Mouse (Mus musculus) adipocyte (in vitro differentiated cells): Measurements from ENCODE around the gene Mrpl10.
A peak's percentile ranks its signal among the peaks of the same experiment; 100 is the strongest.

ENCODE experiments used
- DNase-seq: peaks from one replicate; pipeline ENCODE4 v3.0.0-alpha.2; 2016; ENCODE audit warnings: low spot score

Gene Mrpl10

DNA sequence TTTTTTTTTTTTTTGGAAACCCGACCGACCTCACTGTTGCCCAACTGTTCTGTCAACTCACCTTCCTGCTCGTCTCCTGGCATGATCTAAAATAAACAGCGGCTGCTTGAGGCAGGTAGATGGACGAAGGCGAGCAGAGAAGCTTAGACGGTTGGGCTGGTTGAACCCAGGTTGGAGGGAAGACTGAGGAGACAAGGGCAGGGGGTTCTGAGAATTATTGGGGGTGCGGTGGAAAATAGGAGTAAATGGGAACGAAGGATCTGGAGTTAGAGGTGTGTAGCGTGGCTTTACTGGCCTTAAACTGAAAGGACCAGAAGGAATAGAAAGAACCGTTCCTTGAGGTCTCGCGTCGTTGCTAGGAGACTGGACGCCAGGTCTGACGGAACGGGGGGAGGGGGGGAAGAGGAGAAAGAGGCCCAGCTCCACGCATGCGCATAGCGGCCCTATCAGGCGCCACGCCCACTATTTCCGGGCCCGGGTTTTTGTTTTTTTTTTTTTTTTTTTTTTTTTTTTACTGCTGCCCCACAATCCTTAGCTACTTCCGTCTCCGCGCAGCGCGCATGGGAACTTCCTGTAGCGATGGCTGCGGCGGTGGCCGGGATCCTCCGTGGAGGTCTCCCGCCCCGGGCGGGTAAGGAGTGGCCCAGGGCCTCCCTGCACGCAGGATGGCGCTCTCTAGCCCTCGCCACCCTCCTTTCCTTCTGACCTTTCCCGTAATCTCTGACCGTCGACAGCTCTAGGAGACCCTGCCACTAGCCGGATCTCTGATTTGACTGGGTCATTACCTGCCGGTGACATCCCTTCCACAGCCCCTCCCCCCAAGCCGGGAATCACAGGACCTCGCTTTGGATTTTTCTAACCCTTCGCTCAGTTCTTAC is at the start of gene Mrpl10, which contains the start of gene Lrrc46:
Gene Mrpl10, plus strand, starts transcription at position 539 of the 878 bp plus-strand sequence.
Gene Lrrc46, minus strand, starts transcription at position 386 of the 878 bp plus-strand sequence.
- DNase-seq: peak; percentile 88

- DNase-seq: no peak
Measured at GRCm38 (mm10) chr11:96992722-96993311, 48.5 kb upstream of the Mrpl10 start.

DNA sequence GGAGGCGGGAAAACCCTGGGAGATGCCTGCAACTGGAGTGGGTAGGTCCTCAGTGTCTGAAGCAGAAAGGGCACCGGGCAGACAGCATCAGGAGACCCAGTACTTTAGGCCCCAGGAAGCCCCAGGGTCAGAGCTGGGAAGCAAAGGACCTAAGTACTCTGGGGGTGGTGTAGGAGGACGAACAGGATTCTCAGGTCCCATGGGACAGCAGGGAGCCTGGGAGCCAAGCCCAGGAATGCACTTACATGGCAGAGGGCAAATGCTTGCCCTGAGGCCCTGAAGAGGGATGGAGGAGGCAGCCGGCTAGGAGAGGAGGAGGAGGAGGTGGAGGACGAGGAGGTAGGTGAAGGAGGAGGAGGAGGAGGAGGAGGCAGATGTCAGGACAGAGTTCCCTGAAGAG is 46.3 kb upstream of the Mrpl10 start:
- DNase-seq: peak; percentile 76

GRCm38 (mm10) chr11:96995836-96996772 is 45.3 kb upstream of the Mrpl10 start:
- no peak for DNase-seq

GRCm38 (mm10) chr11:96996773-96997379 is 44.5 kb upstream of the Mrpl10 start:
- DNase-seq: no peak

DNA sequence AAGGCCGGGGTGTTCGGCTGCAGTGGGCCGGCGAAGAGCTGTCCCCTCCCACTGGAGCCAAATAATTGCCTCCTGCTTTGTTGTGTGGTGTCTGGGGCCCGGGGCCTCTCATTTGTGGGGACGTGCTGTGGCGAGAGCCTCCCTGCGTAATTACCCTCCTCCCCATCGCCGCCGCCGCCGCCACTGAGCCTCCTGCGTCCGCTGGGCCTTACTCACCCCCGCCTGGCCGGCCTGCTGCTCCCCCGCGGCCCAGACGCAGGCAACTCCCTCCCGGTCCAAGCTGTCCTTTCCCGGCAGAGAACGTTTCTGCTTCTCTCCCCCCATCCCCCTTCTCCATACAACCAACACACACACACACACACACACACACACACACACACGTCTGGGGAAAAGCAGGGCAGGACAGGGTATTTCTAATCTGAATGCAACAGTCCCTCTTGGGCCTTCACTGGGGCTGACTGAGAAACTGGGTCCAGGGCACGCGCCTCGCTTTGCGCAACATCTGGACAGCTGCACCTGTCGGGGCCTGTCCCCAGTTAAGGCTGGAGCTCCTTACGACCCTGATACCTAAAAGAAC is 43.9 kb upstream of the Mrpl10 start:
- no peak for DNase-seq

GRCm38 (mm10) chr11:97003170-97003569 is 38.2 kb upstream of the Mrpl10 start:
- no peak for DNase-seq

DNA sequence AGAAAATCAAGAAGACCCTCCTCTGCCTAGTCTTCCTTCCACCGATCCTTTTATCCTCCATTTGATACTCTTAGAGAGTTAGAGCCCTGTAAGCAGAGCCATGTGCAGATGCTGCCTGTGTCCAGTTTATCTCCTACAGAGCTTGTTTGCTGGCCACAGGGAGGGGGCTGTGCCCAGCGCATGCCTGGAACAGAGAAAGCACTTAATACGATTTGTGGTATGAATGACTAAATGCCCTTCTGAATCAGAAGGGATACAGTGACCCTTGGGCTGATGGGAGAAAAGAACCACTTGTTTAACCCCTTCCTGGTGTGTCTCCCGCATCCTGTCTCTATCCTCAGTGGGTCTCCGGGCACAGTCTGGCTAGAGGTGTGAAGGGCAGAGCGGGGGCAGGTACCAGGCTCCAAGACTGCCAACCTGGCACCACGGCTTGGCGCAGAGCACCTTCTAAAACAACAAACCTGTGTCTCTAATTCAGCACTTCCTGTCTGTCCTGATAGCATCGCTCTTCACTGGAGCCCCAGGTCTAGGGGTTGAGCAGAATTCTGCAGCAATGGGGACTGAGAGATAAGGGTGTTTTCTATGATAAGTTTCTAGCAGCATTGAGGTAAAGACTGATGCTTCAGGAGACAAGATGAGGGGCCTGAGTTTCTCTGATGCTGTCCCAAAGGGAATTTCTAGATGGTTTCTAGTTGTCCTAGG is 34.1 kb upstream of the Mrpl10 start:
- no peak for DNase-seq

DNA sequence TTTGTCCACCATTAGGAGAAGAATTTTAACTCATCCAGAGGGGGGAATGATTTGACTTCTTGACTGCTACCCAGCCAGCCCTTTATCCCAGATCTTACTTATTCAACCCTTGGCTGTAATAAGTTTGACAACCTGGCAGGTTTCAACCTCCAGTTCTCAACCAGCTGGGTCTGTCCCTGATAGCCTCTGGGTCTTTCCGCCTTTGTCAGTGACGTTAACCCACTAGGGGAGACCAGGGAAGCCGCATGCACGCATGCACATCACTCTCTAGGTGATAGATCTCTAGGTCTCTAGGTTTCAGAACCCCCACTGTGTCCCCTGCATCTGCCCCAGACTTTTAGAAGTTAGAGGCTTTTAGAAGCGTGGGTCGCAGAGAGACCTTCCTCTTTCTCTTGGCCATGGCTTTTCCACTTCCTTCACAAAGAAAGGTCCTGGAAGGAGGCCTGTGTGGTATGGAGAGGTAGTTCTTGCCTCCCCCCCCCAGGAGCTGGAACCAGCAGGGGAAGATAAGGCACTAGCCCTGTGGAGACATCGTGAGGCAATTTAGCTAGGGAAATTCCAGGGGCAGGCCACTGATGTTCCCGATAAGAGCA is 32.1 kb upstream of the Mrpl10 start:
- no peak for DNase-seq

DNA sequence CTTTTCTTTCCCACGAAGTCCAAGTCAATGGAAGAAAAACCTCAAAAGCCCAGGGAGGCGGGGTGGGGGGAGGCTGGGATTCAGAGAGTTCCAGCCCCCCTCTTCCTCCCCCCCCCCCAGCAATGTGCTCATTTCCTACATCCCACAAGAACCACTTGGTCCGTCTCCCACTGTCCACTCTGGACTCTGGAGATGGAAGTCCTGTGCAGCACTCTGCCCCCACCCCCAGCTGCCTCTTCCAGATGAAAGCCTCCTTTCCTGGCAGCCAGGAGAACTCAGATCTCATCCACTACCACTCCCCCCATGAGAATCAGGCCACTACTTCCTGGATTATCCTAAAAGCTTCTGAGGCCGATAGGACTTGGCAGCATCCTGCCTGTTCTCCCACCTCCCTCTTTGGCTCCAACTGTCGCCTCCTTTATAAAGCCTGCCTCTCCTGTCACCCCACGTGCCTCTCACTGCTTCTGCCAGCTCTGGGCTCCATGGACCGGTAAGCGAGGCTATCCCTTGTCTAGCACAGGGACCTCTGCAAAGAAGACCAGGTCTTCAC is 28.2 kb upstream of the Mrpl10 start, which contains the start of gene Sp6:
Gene Sp6, plus strand, starts transcription at position 274 of the 550 bp plus-strand sequence.
- no peak for DNase-seq

- DNase-seq: no peak
Measured at GRCm38 (mm10) chr11:97017696-97018582, 23.4 kb upstream of the Mrpl10 start.

DNA sequence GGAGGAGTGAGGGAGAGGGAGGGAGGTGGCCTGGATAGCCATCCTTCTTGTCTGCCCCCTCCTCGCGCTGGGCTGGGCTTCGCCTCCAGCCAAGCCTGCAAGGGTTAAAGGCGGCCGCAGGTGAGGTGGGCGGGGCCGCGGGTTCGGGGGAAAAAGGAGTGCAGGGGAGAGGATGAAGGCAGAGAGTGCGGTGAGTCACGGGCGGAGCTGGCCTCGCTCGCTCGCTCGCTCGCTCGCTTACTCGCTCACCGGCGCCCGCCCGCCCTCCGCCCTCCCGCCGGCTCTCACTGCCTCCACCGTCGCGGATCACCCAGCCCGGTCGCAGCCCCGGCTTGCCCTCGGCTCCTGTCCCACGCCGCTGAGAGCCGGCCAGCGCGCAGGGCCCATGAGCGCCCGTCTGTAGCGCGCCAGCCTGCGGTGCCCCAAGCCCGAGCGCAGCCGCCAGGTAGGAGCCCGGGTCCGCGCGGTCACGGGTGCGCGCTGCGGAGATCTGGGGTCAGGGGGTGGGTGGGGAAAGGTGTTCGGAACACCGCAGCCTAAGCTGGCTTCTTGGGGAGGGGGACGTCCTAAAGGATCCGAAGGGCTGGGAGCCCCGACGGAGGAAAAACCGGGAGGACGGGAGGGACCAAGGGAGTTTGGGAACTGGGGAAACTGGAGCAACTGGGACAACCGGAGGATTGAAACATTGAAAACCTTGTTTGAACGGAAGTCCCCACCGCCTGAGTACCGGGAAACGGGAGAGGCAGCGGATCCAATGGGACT is 22.6 kb upstream of the Mrpl10 start:
- DNase-seq: no peak

DNA sequence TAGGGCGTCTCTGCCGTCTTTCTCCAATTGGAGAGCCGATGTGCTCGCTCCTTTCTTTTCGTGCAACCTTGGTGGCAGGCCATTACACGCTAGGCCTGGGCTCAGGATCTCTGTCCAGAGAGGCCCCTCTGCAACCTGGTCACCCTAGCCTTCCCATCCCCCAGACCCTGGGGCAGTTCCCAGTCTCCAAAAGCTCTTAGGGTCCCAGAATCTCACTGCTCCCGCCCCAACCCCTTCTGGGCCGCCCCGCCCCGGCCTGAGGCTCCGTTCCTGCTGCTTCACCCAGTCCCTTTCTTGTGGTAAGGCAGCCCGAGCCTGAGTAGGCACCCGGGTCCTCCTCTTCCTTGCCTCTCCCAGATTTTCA is 22.0 kb upstream of the Mrpl10 start:
- DNase-seq: no peak

DNA sequence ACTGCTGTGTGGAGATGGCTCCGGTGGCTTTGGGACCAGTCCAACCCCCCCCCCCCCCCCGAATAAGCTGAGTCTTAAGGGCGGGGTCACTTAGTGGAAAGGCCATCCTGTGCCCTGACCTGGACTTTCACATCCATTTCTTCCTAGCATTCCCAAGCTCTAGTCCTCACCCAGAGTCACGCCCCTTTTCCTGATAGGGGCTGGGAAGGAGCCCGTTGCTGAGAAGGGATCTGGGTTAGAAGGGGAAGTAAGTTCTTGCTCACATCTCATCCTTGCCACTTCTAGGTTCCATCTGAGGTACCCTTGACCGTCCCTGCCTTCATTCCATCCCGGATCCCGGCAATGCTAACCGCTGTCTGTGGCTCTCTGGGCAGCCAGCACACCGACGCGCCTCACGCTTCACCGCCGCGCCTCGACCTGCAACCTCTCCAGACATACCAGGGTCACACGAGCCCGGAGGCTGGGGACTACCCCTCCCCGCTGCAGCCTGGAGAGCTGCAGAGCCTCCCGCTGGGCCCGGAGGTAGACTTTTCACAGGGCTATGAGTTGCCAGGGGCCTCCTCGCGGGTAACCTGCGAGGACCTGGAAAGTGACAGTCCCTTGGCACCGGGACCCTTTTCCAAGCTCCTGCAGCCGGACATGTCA is 20.1 kb upstream of the Mrpl10 start:
- DNase-seq: no peak

DNA sequence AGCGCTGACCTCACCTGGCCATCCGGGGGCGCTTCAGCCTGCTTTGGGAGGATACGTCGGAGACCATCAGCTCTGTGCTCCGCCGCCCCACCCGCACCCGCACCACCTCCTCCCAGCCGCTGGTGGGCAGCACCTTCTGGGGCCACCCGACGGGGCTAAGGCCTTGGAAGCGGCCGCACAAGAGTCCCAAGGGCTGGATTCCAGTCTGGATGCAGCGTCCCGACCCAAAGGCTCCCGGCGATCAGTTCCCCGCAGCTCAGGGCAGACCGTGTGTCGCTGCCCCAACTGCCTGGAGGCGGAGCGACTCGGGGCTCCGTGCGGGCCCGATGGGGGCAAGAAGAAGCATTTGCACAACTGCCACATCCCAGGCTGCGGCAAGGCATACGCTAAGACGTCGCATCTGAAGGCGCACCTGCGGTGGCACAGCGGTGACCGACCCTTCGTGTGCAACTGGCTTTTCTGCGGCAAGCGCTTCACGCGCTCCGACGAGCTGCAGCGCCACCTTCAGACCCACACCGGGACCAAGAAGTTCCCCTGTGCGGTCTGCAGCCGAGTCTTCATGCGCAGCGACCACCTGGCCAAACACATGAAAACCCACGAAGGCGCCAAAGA is 19.4 kb upstream of the Mrpl10 start:
- DNase-seq: no peak

DNA sequence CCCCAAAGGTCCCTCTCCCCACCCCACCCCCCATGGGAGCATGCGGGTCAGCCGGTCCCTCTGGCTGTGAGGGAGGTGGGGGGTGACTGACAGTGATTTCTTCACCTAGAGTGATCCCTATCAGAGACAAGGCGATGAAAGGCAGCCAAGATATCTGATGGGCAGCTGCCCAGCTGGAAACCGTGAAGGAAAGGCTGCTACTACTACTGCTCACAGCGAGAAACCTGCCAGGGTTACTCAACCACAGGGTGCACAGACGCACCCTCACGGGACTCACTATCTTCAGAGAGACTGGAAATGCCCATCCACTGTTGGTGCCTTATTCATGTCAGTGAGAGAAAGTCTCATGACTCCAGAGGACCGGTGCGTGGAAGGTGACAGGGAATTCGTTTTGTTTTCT is 16.4 kb upstream of the Mrpl10 start:
- peak; percentile 72 for DNase-seq

DNA sequence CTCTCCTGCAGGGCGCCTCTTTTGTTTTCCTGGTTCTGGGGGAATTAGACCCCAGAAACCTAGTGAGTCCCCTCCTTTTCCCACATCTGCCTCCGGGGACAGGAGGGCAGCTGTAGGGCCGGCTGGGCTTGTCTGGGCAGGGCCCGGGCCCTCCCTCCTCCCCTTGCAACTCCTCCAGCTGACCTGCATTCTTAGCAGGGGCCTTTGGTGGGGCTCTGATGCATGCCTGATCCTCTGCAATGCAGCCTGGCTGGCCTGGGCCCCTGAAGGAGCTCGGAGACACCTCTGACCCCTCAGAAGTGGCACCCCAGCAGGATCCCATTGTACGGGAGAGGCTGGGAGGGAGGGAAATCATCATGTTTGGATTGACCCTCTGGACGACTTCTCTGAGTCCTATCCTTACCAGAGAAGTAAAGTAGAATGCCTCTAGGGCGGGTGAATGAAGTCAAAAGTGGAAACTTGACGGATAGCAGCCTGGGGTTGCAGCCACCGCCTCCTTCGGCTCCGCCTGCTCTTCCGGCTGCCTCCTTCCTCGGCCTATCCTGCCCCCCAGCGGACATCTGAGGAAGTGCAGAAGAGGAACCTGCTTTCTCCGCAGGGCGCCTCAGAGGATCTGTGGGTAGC is 15.5 kb upstream of the Mrpl10 start:
- peak; percentile 88 for DNase-seq
